Mouse (Mus musculus) kidney, adult 2 months (tissue): Measurements from ENCODE around the gene Dus3l. TPM values are rescaled to one million over a fixed set of nuclear protein-coding genes. Genes with fewer than 3 reads are reported as not detected.

Experiments
- DNase-seq: peaks from one replicate; pipeline ENCODE4 v3.0.0; 2021
- H3K27ac ChIP-seq: fragments of 200-500 bp; 2 replicates; pipeline ENCODE4 v1.5.1; 2012; ENCODE audit warnings: low read depth, low read length, control low read depth, inconsistent platforms; ENCODE audit not compliant: insufficient read depth
- H3K27me3 ChIP-seq: fragments of 200-500 bp; replicated peaks from 2 replicates; pipeline ENCODE4 v1.6.1; 2012; ENCODE audit warnings: mild to moderate bottlenecking, moderate library complexity, low read length, inconsistent platforms; ENCODE audit not compliant: control insufficient read depth, insufficient read depth
- H3K36me3 ChIP-seq: fragments of 200-500 bp; 2 replicates; pipeline ENCODE4 v1.6.1; 2012; ENCODE audit warnings: mild to moderate bottlenecking, moderate library complexity, low read length, inconsistent platforms; ENCODE audit not compliant: control insufficient read depth, insufficient read depth
- H3K4me1 ChIP-seq: fragments of 200-500 bp; 2 replicates; pipeline ENCODE4 v1.6.1; 2011; ENCODE audit warnings: low read length; ENCODE audit not compliant: control insufficient read depth, insufficient read depth
- H3K4me3 ChIP-seq: fragments of 200-500 bp; 2 replicates; pipeline ENCODE4 v1.5.1; 2011; ENCODE audit warnings: mild to moderate bottlenecking, low read depth, low read length, control low read depth; ENCODE audit not compliant: insufficient read depth
- CTCF ChIP-seq: fragments of 200-500 bp; conservative IDR thresholded peaks from 2 replicates; pipeline ENCODE4 v1.5.1; 2011; ENCODE audit warnings: low read depth, mild to moderate bottlenecking, control low read depth, low read length, moderate library complexity, mixed read lengths; ENCODE audit not compliant: insufficient read depth, insufficient read length
- POLR2A ChIP-seq: fragments of 200-500 bp; IDR thresholded peaks from one replicate; pipeline ENCODE4 v1.6.1; 2011; ENCODE audit warnings: low read depth, low read length, control low read depth
- WGBS: fragments of 180-500 bp; shearing (Covaris S2); methylation state at CpG from one replicate; pipeline ENCODE4 v1.1.7; 2018; 5-methylcytosine and 5-hydroxymethylcytosine counted together
- polyA plus RNA-seq: library from polyadenylated mRNA; depleted of rRNA; stranded (reverse); fragments of >200 nt; gene quantifications from 2 replicates; pipeline ENCODE4 v1.2.3, GENCODE M21; 2012

Dus3l gene
- polyA plus RNA-seq, 1 experiment = 43.6 TPM

DNA sequence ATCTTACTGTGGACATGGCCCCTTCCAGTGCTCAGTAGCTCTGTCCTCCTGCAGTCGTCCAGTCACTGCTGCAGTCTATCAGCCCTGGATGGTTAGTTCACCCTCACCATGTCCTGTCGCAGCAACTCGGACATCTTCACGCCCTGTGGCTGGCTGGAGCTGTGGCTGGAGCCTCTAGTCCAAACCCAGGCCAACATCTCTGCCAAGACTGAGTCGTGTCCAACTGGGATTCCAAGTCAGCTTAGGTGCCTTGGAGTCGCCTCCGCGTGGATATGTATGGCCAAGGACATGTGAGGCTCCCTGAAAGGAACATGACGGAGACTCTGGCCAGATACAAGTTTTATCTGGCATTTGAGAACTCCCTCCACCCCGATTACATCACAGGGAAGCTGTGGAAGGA, 26.3 kb upstream of the Dus3l start:
- Histone ChIP-seq H3K27ac (no peak overlapping the region), H3K36me3 (no peaks in the 10 kb centered on the region), H3K27me3 (no peaks in the 10 kb centered on the region), H3K4me3 (no peak overlapping the region), H3K4me1 (no peaks in the 10 kb centered on the region)
- TF ChIP-seq CTCF = no peak
- TF ChIP-seq POLR2A = no peak
- no peak for DNase-seq
- WGBS = 81% methylated on average over 10 of the region's 10 CpGs

DNA sequence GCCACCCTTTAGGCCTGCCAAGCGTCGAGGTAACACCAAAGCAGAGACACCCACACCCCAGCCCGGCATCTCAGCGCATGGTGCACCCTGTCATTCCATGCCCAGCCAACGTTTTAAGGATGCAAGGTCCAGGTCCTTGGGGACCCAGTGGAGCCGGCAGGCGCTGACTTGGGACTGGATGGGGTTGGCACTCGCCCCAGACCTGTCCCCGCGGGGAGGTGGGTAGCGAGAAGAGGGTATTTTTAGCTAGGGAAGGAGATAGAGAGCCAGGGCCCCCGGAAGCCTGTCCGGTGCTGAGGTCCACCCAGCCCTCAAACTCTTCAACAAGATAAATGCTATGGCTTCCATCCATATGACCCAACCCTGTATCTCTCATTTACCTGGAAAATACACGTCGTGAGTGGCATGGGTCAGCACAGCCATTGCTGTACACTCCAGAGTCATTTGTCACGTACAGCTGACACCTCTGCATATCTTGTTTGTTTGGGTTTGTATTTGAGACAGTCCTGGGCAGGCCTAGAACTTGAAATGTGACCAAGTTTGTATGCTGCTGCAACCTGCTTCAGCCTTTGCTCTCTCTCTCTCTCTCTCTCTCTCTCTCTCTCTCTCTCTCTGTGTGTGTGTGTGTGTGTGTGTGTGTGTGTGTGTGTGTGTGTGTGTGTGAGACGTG, 24.3 kb upstream of the Dus3l start:
- no peak for DNase-seq
- 82% methylated on average over 16 of the region's 17 CpGs for WGBS
- H3K27ac ChIP-seq = no peak overlapping the region
- H3K4me1 ChIP-seq = no peaks in the 10 kb centered on the region
- TF ChIP-seq POLR2A (no peak), CTCF (no peak)
- no peaks in the 10 kb centered on the region for H3K27me3 ChIP-seq
- no peaks in the 10 kb centered on the region for H3K36me3 ChIP-seq
- no peak overlapping the region for H3K4me3 ChIP-seq

DNA sequence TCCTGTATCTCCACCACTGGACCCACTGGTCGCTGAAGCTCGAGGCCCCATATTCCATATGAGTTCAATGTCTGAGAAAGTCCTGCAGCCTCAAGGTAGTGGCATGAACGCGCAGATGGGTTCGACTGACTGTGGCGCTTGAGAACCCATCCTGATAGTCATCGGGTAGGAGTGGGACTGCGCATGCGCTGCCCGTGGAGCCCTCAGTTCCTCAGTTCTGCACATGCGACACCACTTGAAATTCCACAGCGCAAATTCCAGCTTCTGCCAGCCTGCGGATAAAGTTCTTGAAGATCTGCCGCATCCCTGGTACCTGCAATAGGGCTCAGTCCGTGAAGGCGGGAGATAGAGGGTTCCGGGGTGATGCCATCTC, 23.8 kb upstream of the Dus3l start:
- no peak for TF ChIP-seq POLR2A
- TF ChIP-seq CTCF = no peak
- no peak overlapping the region for H3K4me3 ChIP-seq
- H3K27me3 ChIP-seq = no peaks in the 10 kb centered on the region
- DNase-seq = no peak
- 82% methylated on average over 15 of the region's 17 CpGs for WGBS
- no peak overlapping the region for H3K27ac ChIP-seq
- H3K4me1 ChIP-seq = no peaks in the 10 kb centered on the region
- H3K36me3 ChIP-seq = no peaks in the 10 kb centered on the region

DNA sequence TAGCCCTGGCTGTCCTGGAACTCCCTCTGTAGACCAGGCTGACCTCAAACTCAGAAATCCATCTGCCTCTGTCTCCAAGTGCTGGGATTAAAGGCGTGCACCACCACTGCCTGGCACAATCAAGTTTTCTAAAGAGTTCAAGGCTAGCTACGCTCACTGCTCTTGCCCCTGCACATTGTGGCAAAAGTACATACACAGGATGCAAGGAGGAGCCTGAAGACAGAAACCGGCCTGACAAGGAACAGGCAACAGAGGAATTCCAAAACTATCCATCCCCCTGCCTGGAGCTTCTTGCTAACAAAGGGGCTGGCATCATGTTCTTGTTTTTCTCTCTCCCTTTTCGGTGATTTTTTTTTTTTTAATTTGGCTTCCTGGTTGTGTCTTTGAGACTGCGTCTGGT, 20.4 kb upstream of the Dus3l start:
- no peaks in the 10 kb centered on the region for H3K4me1 ChIP-seq
- no peak for DNase-seq
- H3K27me3 ChIP-seq = no peaks in the 10 kb centered on the region
- H3K27ac ChIP-seq = no peak overlapping the region
- no peaks in the 10 kb centered on the region for H3K36me3 ChIP-seq
- no peak overlapping the region for H3K4me3 ChIP-seq
- no peak for TF ChIP-seq POLR2A
- TF ChIP-seq CTCF = no peak
- WGBS = 51% methylated on average over 5 of the region's 5 CpGs

DNA sequence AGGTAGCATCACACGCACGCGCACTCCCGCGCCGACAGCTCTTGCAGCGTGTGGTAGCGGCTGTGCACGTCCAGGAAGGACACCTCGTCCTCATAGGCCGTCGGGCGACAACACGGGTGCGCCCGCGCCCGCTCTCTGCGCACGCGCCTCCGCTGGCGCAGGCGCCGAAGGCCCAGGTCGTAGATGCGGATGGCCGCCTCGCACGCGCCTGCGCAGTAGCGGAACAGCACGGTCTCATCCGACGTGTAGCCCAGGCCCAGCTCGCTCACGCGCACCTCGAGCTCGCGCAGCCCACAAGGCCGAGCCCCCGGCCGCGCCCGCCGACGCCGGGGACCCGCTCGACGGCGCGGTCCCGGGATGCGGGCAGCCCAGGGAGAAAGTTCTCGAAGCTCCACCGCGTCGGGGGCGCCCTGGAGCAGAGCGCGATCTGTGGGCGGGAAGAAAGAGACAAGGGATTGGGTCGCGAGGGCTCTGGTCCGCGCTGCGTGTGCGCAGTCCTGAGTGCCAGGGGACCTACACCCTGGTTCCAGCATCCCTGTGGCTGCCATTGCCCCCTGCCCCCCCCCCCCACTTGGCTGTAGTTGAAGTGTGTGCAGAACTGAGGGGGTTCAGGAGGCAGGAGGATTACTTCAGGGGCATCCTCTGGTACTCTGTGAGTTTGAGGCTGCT, 13.0 kb upstream of the Dus3l start:
- no peaks in the 10 kb centered on the region for H3K36me3 ChIP-seq
- DNase-seq = peak; percentile 62
- no peak overlapping the region for H3K27ac ChIP-seq
- TF ChIP-seq CTCF = no peak
- no peak for TF ChIP-seq POLR2A
- no peaks in the 10 kb centered on the region for H3K4me1 ChIP-seq
- H3K4me3 ChIP-seq = peak overlapping the region; percentile 26; the same call in 1 of the 2 replicates
- 32% methylated on average over 71 of the region's 71 CpGs for WGBS
- H3K27me3 ChIP-seq = no peaks in the 10 kb centered on the region

DNA sequence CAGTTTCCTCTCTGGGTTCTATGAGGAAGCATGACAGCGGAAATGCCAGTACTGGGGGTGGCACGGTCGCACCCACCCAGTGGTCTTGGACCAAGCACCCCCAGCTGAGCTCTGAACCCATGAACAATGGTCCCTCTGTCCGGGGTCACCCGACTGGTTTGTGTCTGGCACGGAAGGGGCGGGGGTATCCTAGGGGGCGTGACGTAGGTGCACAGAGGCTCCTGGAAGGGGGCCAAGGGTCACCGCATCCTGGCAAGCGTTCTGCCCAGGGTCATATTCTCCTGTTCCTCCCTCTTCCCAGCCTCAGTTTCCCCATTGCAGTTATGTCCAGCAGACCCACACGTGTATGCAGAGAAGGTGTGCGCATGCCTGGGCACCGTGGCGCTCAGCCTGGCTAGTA, 11.1 kb upstream of the Dus3l start:
- TF ChIP-seq CTCF = no peak
- no peak for TF ChIP-seq POLR2A
- no peaks in the 10 kb centered on the region for H3K27me3 ChIP-seq

DNA sequence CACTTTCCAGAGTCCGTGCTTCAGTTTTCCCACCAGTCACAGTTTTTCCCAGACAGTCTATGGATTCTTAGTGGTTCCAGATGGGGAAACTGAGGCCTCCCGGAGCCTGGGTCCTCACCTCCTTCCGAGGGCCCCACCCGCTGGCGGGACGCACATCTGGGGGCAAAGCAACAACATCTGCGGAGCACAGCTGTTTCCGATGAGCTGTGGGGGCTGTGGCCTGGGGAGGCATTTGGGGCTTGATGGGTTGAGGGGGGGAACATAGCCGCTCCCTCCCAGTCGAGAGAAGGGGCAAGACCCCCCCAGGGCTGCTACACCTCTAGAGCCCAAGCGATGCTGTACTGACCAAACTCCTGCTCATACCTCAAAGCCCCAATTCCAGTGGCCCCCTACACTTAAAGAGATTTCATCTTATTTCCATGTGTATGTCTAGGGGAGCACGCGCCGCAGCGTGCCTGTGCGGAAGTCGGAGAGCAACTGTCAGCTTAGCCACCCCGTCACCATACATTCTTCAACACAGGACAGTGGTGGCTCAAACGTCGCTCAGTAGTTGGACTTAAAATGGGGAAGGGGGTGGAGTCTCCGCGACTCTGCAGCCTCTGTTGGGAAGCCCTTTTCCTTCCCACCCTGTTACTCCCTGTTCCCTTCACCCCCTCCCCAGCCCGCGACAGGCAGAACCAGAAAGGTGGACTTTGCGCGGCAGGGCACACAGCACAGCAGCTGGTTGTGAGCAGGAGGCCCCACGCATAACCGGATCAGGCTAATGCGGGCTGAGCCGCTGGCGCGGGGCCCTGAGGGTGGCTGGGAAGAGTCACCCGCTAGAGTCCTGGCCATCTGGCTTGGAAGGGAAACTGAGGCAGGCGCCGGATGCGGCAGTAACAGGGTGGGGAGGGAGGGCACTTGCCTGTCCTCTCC, 10.0 kb upstream of the Dus3l start:
- TF ChIP-seq POLR2A (no peak), CTCF (no peak)
- 25% methylated on average over 36 of the region's 36 CpGs for WGBS
- peak; percentile 51 for DNase-seq
- Histone ChIP-seq H3K27ac (no peak overlapping the region), H3K36me3 (no peaks in the 10 kb centered on the region), H3K4me3 (no peak overlapping the region), H3K27me3 (no peaks in the 10 kb centered on the region), H3K4me1 (peaks cover 4% of the 10 kb centered on the region; the same call in 1 of the 2 replicates)

More for the DNA sequence above, 11.1 kb upstream of the Dus3l start:
- WGBS = 21% methylated on average over 15 of the region's 15 CpGs
- H3K27ac ChIP-seq = no peak overlapping the region
- DNase-seq = no peak
- H3K4me1 ChIP-seq = peaks cover 3% of the 10 kb centered on the region; the same call in 1 of the 2 replicates
- no peak overlapping the region for H3K4me3 ChIP-seq
- no peaks in the 10 kb centered on the region for H3K36me3 ChIP-seq
